Mouse (Mus musculus) ovary, postnatal 10 days (tissue): Measurements from ENCODE around the gene Creb5.

ENCODE experiments used
- DNase-seq: peaks from one replicate; pipeline ENCODE4 v3.0.0; 2022; ENCODE audit warnings: low spot score

Creb5 gene

GRCm38 (mm10) chr6:53644056-53644455 is 357.0 kb downstream of the Creb5 start:
- DNase-seq: no peak

- DNase-seq: no peak
Measured at GRCm38 (mm10) chr6:53644971-53645370, 357.9 kb downstream of the Creb5 start.

GRCm38 (mm10) chr6:53649782-53650181 is 362.7 kb downstream of the Creb5 start:
- DNase-seq: no peak

GRCm38 (mm10) chr6:53652691-53653090 is 365.6 kb downstream of the Creb5 start:
- no peak for DNase-seq

GRCm38 (mm10) chr6:53653706-53654360 is 366.8 kb downstream of the Creb5 start:
- no peak for DNase-seq

GRCm38 (mm10) chr6:53654361-53654824 is 367.3 kb downstream of the Creb5 start:
- no peak for DNase-seq

- DNase-seq: no peak
Measured at GRCm38 (mm10) chr6:53656466-53656865, 369.4 kb downstream of the Creb5 start.

GRCm38 (mm10) chr6:53657483-53657882 is 370.4 kb downstream of the Creb5 start:
- no peak for DNase-seq

- no peak for DNase-seq
Measured at GRCm38 (mm10) chr6:53662858-53663833, 376.1 kb downstream of the Creb5 start.

- DNase-seq: no peak
Measured at GRCm38 (mm10) chr6:53664759-53665158, 377.7 kb downstream of the Creb5 start.

GRCm38 (mm10) chr6:53666503-53666902 is 379.4 kb downstream of the Creb5 start:
- DNase-seq: no peak

- DNase-seq: no peak
Measured at GRCm38 (mm10) chr6:53678307-53678706, 391.2 kb downstream of the Creb5 start.

- DNase-seq: no peak
Measured at GRCm38 (mm10) chr6:53680046-53680445, 393.0 kb downstream of the Creb5 start.

- no peak for DNase-seq
Measured at GRCm38 (mm10) chr6:53684416-53684815, 397.3 kb downstream of the Creb5 start.

- no peak for DNase-seq
Measured at GRCm38 (mm10) chr6:53685323-53685722, 398.3 kb downstream of the Creb5 start.

GRCm38 (mm10) chr6:53688762-53689477 is 401.9 kb downstream of the Creb5 start:
- DNase-seq: no peak

GRCm38 (mm10) chr6:53691006-53691405 is 403.9 kb downstream of the Creb5 start:
- no peak for DNase-seq

- DNase-seq: no peak
Measured at GRCm38 (mm10) chr6:53695216-53695615, 408.1 kb downstream of the Creb5 start.

GRCm38 (mm10) chr6:53696471-53696870 is 409.4 kb downstream of the Creb5 start:
- no peak for DNase-seq

- DNase-seq: no peak
Measured at GRCm38 (mm10) chr6:53696921-53697320, 409.9 kb downstream of the Creb5 start.

GRCm38 (mm10) chr6:53698128-53698749 is 411.2 kb downstream of the Creb5 start:
- no peak for DNase-seq

GRCm38 (mm10) chr6:53704440-53704839 is 417.4 kb downstream of the Creb5 start:
- no peak for DNase-seq
